Mouse (Mus musculus) heart, embryonic 14.5 days (tissue): ENCODE data around the gene Golt1a. TPM values are rescaled to one million over a fixed set of nuclear protein-coding genes. Genes with fewer than 3 reads are reported as not detected.

Experiments used
- ATAC-seq: fragments of 200-750 bp; cut with Nextera tagmentation; 2 replicates; pipeline ENCODE4 v1.8.0; 2017; ENCODE audit warnings: low read depth, moderate TSS enrichment; ENCODE audit not compliant: insufficient number of reproducible peaks, insufficient read depth, low FRiP score
- H3K27ac ChIP-seq, 2 experiments: fragments of 200-500 bp in 1 of 2; fragments of 300-500 bp in 1 of 2; sonication (generic) in 1 of 2; replicated peaks in 1 of 2; 2 replicates each; pipeline ENCODE4 v1.5.1; 2012 to 2014; ENCODE audit warnings: low read depth in 2 of 2, low read length in 2 of 2, control low read depth in 1 of 2, mild to moderate bottlenecking in 1 of 2, mixed read lengths in 1 of 2; ENCODE audit not compliant: control insufficient read depth in 1 of 2, insufficient read depth in 1 of 2
- H3K27me3 ChIP-seq: fragments of 300-500 bp; sonication (generic); 2 replicates; pipeline ENCODE4 v1.6.1; 2014; ENCODE audit warnings: mild to moderate bottlenecking, low read length, control low read depth; ENCODE audit not compliant: control insufficient read depth, insufficient read depth
- H3K36me3 ChIP-seq: fragments of 300-500 bp; sonication (generic); 2 replicates; pipeline ENCODE4 v1.6.1; 2014; ENCODE audit warnings: mild to moderate bottlenecking, control low read depth, low read length, mixed read lengths; ENCODE audit not compliant: control insufficient read depth, insufficient read depth
- H3K4me1 ChIP-seq, 2 experiments: fragments of 200-500 bp in 1 of 2; fragments of 300-500 bp in 1 of 2; sonication (generic) in 1 of 2; 2 replicates each; pipeline ENCODE4 v1.6.1; 2012 to 2014; ENCODE audit warnings: low read length in 2 of 2, control low read depth in 1 of 2, mixed read lengths in 1 of 2; ENCODE audit not compliant: control insufficient read depth in 2 of 2, insufficient read depth in 2 of 2
- H3K4me2 ChIP-seq: fragments of 300-500 bp; sonication (generic); 2 replicates; pipeline ENCODE4 v1.6.1; 2014; ENCODE audit warnings: mild to moderate bottlenecking, low read length
- H3K4me3 ChIP-seq, 2 experiments: fragments of 200-500 bp in 1 of 2; fragments of 300-500 bp in 1 of 2; sonication (generic) in 1 of 2; 2 replicates each; pipeline ENCODE4 v1.5.1; 2012 to 2014; ENCODE audit warnings: low read length in 2 of 2, mild to moderate bottlenecking in 2 of 2, control low read depth in 1 of 2, low read depth in 1 of 2, moderate library complexity in 1 of 2; ENCODE audit not compliant: control insufficient read depth in 1 of 2, insufficient read depth in 1 of 2
- H3K9ac ChIP-seq: fragments of 300-500 bp; sonication (generic); 2 replicates; pipeline ENCODE4 v1.6.1; 2014; ENCODE audit warnings: mild to moderate bottlenecking, low read length
- H3K9me3 ChIP-seq: fragments of 300-500 bp; sonication (generic); 2 replicates; pipeline ENCODE4 v1.6.1; 2016; ENCODE audit warnings: low read length, control low read depth; ENCODE audit not compliant: control insufficient read depth
- WGBS: fragments of 180-500 bp; shearing (Covaris S2); extraction: QIAGEN DNeasy Blood & Tissue Kit; methylation state at CpG from one replicate; pipeline ENCODE4 v1.1.7; 2014; 5-methylcytosine and 5-hydroxymethylcytosine counted together
- polyA plus RNA-seq: library from polyadenylated mRNA; unstranded; fragments of >200 nt; fragmentation: Nextera tagmentation; extraction: Ambion mirVana; gene quantifications from 2 replicates; pipeline ENCODE4 v1.2.1, GENCODE M21; 2014

Golt1a gene
- polyA plus RNA-seq, 1 experiment from 2014 or later: not detected

- Histone ChIP-seq H3K27me3 (no peaks in the 10 kb centered on the region), H3K4me3 (no peak overlapping the region), H3K4me1 (peaks cover 27 to 28% of the 10 kb centered on the region in 2 experiments), H3K36me3 (peaks cover 31% of the 10 kb centered on the region), H3K9me3 (no peaks in the 10 kb centered on the region), H3K9ac (no peak overlapping the region), H3K4me2 (no peak overlapping the region), H3K27ac (no peak overlapping the region)
- 89% methylated on average over 2 of the region's 2 CpGs for WGBS
- no peak for ATAC-seq
Observed at GRCm38 (mm10) chr1:133280537-133280936, 29.1 kb upstream of the Golt1a start.

GRCm38 (mm10) chr1:133285907-133286306 lies 23.7 kb upstream of the Golt1a start:
- Histone ChIP-seq H3K4me2 (no peak overlapping the region), H3K4me1 (peaks cover 22 to 24% of the 10 kb centered on the region in 2 experiments), H3K9me3 (no peaks in the 10 kb centered on the region), H3K27ac (no peak overlapping the region), H3K4me3 (no peak overlapping the region), H3K27me3 (no peaks in the 10 kb centered on the region), H3K9ac (no peak overlapping the region), H3K36me3 (peaks cover 49% of the 10 kb centered on the region)
- no peak for ATAC-seq
- 86% methylated on average over 7 of the region's 7 CpGs for WGBS

- no peaks in the 10 kb centered on the region for H3K27me3 ChIP-seq
- H3K4me1 ChIP-seq: peaks cover 15 to 19% of the 10 kb centered on the region in 2 experiments
- ATAC-seq: no peak
- H3K4me2 ChIP-seq: no peak overlapping the region
- no peak overlapping the region for H3K9ac ChIP-seq
- H3K36me3 ChIP-seq: peaks cover 50% of the 10 kb centered on the region
- no peaks in the 10 kb centered on the region for H3K9me3 ChIP-seq
- H3K4me3 ChIP-seq: no peak overlapping the region
- 83% methylated on average over 4 of the region's 4 CpGs for WGBS
- no peak overlapping the region for H3K27ac ChIP-seq
Observed at GRCm38 (mm10) chr1:133287051-133287450, 22.5 kb upstream of the Golt1a start.

GRCm38 (mm10) chr1:133287880-133288279 lies 21.7 kb upstream of the Golt1a start:
- ATAC-seq: no peak
- Histone ChIP-seq H3K4me3 (no peak overlapping the region), H3K4me2 (no peak overlapping the region), H3K4me1 (peaks cover 7 to 12% of the 10 kb centered on the region in 2 experiments), H3K36me3 (peaks cover 57% of the 10 kb centered on the region), H3K27ac (no peak overlapping the region), H3K9me3 (no peaks in the 10 kb centered on the region), H3K9ac (no peak overlapping the region), H3K27me3 (no peaks in the 10 kb centered on the region)
- WGBS: 91% methylated on average over 12 of the region's 12 CpGs

GRCm38 (mm10) chr1:133291888-133292287 lies 17.7 kb upstream of the Golt1a start:
- no peaks in the 10 kb centered on the region for H3K27me3 ChIP-seq
- H3K4me2 ChIP-seq: no peak overlapping the region
- no peak overlapping the region for H3K27ac ChIP-seq
- ATAC-seq: no peak
- peaks cover 10 to 20% of the 10 kb centered on the region in 2 experiments; a peak in 3 of 4 replicates for H3K4me1 ChIP-seq
- H3K9me3 ChIP-seq: no peaks in the 10 kb centered on the region
- H3K36me3 ChIP-seq: peaks cover 59% of the 10 kb centered on the region
- WGBS: 86% methylated on average over 6 of the region's 6 CpGs
- no peak overlapping the region for H3K4me3 ChIP-seq
- no peak overlapping the region for H3K9ac ChIP-seq

- Histone ChIP-seq H3K9ac (no peak overlapping the region), H3K4me3 (no peak overlapping the region), H3K4me1 (peaks cover 10 to 20% of the 10 kb centered on the region in 2 experiments; a peak in 3 of 4 replicates), H3K36me3 (peaks cover 57% of the 10 kb centered on the region), H3K27me3 (no peaks in the 10 kb centered on the region), H3K9me3 (no peaks in the 10 kb centered on the region), H3K4me2 (no peak overlapping the region), H3K27ac (no peak overlapping the region)
- ATAC-seq: no peak
Observed at GRCm38 (mm10) chr1:133292608-133293007, 17.0 kb upstream of the Golt1a start.

GRCm38 (mm10) chr1:133296376-133296775 lies 13.2 kb upstream of the Golt1a start:
- WGBS: 82% methylated on average over 9 of the region's 9 CpGs
- ATAC-seq: peak; percentile 59; the same call in 1 of the 2 replicates

GRCm38 (mm10) chr1:133298816-133299215 lies 10.8 kb upstream of the Golt1a start:
- Histone ChIP-seq H3K4me2 (no peak overlapping the region), H3K9ac (no peak overlapping the region), H3K27me3 (no peaks in the 10 kb centered on the region), H3K27ac (no peak overlapping the region), H3K36me3 (peaks cover 49% of the 10 kb centered on the region), H3K9me3 (no peaks in the 10 kb centered on the region), H3K4me3 (no peak overlapping the region), H3K4me1 (peaks cover 31 to 36% of the 10 kb centered on the region in 2 experiments)
- 55% methylated on average over 14 of the region's 14 CpGs for WGBS
- no peak for ATAC-seq

More at GRCm38 (mm10) chr1:133296376-133296775, 13.2 kb upstream of the Golt1a start:
- H3K4me1 ChIP-seq: peaks cover 15 to 17% of the 10 kb centered on the region in 2 experiments; a peak in 3 of 4 replicates
- no peak overlapping the region for H3K4me3 ChIP-seq
- peaks cover 65% of the 10 kb centered on the region for H3K36me3 ChIP-seq
- no peak overlapping the region for H3K9ac ChIP-seq
- no peaks in the 10 kb centered on the region for H3K9me3 ChIP-seq
- no peak overlapping the region for H3K4me2 ChIP-seq
- no peak overlapping the region; a peak in 1 of 4 replicates for H3K27ac ChIP-seq
- no peaks in the 10 kb centered on the region for H3K27me3 ChIP-seq
